Mouse (Mus musculus) cerebellum, postnatal 14 days (tissue): ENCODE measurements around the gene Raet1e.
"Not testable (repeated sequence)": the region's sequence is repeated elsewhere in the genome, so short reads cannot be mapped to it uniquely, and the experiment has no call there.

Experiments used
- DNase-seq, 2 experiments: peaks; one replicate each; pipeline ENCODE4 v3.0.0; 2021; ENCODE audit warnings: mixed read lengths in 2 of 2

Raet1e gene

DNA sequence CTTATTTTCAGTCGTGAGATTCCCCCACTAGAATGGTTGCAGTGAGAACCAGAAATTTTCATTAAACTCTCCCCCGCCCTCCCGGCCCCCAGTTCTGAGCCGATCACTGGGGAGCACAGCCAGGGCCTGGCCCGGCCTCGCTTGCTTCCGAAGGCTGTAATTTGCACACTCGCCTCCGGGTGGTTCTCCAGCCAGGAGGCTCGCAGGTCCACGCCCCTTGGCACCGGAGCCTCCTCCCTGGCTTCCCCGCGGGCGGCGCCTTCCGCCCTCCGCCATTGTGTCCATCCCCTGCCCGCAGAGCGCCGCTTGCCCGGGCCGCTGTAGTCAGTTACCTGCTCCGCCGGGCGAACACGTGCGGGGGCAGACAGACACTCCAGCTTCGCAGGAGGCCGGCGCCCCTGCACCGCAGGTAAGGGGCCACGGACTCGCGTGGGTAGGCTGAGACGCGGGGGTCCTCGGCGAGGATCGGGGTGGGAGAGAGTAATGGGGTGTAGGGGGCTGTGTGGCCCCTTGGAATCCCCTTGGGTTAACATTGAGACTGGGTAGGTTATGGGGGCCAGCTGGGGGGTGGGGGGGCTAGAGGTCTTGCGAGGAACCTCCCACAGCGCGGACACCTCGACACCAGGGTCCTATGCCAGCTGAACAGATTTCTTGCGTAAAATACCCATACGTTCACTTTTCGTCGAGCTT is at the start of gene Raet1e, which contains the start of gene H60b:
TSS of gene Raet1e (plus strand) at position 260 of the 690 bp plus-strand sequence.
TSS of gene H60b (plus strand) at position 277 of the 690 bp plus-strand sequence.
- DNase-seq: peak; percentile 37 to 39

GRCm38 (mm10) chr10:22140665-22141280 is 17.6 kb upstream of the Raet1e start:
- DNase-seq: peak; percentile 86

DNA sequence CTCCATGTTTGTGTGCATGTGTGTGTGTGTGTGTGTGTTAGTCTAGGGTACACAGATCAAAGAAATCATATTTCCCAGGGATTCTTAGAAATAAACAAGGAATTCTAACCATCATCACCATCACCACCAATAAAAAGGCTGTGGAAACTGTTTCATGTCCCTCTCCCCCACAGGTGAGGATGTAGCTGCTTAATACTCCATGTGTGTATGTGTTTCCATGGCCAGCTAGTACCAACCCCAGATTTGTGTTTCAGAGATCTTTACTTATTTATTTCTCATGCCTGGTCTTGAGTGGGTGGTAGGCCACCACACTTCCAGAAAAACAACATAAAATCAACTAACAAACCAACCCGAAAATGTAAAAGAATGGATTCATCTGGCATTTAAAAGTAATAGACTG is 16.2 kb upstream of the Raet1e start:
- peak in 1 of 2 experiments; percentile 15 for DNase-seq

DNA sequence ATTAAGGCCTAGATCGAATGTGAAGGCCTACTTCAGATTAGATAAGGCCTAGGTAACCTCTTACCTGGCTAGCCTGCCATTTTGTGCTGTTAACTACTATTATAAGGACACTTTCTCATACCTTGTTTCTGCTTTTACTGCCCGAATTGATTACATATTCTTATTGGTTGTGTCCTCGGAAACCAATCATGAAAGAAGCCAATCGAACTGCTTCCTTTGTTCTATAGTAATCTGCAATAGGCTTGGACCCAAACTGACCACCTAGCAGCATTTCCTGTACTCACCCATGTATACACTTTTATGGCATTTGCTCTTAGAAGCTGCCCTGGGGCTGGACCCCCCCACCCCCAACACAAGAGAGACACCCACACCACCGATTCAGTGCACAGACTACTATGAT is 15.4 kb upstream of the Raet1e start:
- no peak for DNase-seq

GRCm38 (mm10) chr10:22148441-22149072 is 9.8 kb upstream of the Raet1e start:
- DNase-seq: peak; percentile 63 to 64

DNA sequence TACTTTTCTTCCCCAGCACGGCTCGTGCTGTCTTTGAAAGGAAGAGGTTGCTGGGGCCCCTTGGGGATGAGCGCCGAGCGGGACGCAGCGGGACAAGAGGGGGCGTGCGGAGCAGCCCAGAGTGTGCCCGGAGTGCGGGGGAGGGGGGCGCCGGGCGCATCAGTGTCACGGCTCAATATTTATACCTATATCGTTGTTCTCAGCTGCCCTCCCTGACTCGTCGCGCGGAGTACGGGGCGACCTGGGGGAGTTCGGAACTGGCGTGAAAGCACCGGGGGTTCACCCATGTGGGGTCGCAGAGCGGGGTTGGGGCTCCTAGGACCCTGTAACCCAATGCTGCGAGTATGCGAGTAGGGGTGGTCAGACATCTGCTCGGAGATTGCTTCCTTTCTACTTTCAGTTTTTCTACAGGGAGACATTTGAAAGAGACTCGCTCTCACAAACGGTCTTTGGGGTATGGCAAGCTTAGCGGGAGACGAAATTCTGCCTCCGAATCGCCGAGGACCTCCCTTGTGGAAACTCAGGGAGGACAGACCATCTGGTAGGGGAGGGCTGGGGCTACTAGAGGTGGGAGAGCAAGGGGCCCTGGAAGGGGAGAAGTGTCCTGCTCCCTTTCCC is 9.2 kb upstream of the Raet1e start, which contains the start of gene E030030I06Rik:
TSS of gene E030030I06Rik (minus strand) at position 198 of the 618 bp plus-strand sequence.
- DNase-seq: peak; percentile 22 to 38

- peak; percentile 23 to 25 for DNase-seq
Observed at GRCm38 (mm10) chr10:22149691-22150465, 8.5 kb upstream of the Raet1e start.

DNA sequence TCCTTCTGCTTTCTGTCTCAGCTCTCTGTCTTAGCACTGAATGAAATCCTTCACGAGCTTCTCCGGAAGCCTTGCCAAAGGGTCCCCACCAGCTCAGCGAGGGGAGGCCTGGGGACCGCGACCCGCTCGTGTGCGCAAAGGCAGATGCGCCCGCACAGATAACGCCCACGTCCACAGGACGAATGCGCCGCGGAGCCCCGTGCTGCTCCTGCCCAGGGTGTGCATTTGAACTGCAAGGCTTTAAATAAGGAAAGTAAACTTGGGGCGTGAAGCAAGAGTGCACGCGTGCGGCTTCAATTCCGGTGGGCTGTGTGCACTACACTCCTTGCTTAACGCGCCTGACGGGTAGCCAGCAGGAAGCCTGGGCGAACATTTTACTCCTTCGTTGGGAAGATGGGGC is 7.8 kb upstream of the Raet1e start:
- DNase-seq: peak in 1 of 2 experiments; percentile 16

GRCm38 (mm10) chr10:22151056-22151862 is 7.1 kb upstream of the Raet1e start:
- peak; percentile 15 to 20 for DNase-seq

DNA sequence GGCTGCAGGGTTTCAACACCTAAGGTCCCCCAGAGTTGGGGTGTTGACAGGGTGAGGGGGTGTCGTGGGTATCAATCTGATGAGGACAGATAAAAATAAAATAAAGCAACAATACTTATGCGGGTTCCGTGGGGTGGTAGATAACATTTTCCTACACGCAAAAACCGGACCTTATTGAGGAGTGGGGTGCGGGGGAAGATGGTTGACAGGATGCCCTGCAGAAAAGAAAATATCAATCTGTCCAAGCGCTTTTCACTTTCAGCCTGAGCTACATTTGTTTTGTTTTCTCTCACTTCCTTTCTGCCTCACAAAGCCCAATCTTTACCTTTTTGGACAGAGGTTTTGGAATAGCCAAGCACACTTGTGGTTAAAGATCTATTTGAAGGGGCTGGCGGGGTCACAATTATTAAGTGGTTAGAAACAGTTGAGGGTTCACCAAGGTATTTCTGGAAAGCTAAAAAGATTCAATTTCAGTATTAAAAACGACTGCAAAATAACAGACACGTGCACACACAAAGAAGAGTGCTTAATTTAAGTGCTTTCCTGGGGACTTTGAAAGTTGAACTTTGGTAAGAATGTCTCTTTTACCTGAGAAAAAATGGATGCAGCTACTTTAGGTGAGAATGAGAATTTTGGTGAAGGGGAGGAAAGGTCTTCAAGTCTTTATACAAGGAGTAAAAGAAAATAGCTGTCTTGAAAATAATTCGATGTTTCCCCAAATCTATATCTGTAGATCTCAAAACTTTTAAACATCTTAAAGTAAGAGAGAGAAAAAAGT is 6.3 kb upstream of the Raet1e start:
- DNase-seq: peak in 1 of 2 experiments; percentile 25

- peak in 1 of 2 experiments; percentile 30 for DNase-seq
Observed at GRCm38 (mm10) chr10:22153147-22153690, 5.2 kb upstream of the Raet1e start.

GRCm38 (mm10) chr10:22154127-22154526 is 4.2 kb upstream of the Raet1e start:
- DNase-seq: peak; percentile 19 to 42

- DNase-seq: no peak
Observed at GRCm38 (mm10) chr10:22154871-22155799, 3.2 kb upstream of the Raet1e start.

DNA sequence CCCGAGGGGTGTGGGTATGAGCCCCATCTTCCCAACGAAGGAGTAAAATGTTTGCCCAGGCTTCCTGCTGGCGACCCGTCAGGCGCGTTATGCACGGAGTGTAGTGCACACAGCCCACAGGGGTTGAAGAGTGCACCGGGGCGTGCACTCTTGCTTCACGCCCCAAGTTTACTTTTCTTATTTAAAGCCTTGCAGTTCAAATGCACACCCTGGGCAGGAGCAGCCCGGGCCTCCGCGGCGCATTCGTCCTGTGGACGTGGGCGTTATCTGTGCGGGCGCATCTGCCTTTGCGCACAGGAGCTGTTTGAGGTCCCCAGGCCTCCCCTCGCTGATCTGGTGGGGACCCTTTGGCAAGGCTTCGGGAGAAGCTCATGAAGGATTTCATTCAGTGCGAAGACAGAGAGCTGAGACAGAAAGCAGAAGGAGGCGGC is 777 bp downstream of the Raet1e start:
- DNase-seq: no peak

GRCm38 (mm10) chr10:22159581-22160140 is 1.3 kb downstream of the Raet1e start:
- no peak for DNase-seq

DNA sequence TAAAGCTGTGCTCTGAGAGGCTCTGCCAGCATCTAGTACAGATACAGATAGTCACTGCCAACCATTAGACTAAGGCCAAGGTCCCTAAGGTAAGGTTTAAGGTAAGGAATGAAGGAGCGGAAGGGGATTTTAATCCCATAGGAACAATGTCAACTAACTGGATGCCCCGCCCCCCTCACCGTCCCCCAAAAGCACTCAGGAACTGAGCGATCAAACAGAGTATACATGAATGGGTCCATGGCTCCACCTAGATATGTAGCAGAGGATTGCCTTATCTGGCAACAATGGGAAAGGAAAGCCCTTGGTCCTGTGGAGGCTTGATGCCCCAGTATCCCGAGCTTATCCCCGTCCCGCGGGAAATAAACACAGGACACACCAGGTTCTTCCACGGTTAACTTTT is 4.9 kb downstream of the Raet1e start:
- DNase-seq: not testable (repeated sequence)

DNA sequence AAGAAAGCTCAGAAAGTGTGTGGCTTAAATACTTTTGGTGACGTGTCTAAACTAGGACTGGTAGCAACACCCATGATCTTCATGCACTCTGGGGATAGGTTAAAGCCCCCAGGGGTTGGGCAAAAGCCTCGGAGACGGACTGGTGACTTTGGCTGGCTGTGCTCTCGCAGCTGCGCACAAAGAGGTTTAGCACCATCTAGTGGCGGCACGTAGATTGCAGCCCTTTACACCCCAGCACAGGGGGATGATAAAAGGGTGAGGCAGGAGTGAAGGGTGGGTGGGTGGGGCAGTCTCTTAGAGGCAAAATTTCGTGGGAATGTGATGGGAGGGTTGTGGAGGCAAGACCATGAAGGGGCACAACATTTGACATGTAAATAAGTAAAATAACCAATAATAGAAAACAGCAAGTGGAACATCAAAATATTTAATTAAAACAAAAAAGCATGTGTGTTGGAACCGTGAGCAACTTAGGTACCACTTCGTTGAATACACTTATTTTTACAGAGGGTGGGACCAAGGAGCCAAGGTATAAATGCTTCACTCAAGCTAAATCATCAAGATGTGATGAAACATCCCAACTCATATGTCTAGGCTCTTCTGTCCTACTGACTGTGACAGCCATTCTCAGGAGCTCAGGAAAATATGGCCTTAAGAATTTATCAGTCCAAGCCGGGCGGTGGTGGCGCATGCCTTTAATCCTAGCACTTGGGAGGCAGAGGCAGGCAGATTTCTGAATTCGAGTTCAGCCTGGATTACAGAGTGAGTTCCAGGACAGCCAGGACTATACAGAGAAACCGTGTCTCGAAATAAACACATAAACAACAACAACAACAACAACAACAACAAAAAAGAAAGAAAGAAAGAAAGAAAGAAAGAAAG is 5.6 kb downstream of the Raet1e start:
- DNase-seq: peak; percentile 82 to 87
